Mouse (Mus musculus) stomach, postnatal 0 days (tissue): ENCODE results near the gene Hspa12b.

ENCODE experiments used
- CTCF ChIP-seq: IDR thresholded peaks from 2 replicates; pipeline ENCODE4 v1.5.1; 2016; ENCODE audit warnings: antibody characterized with exemption, low read depth, mild to moderate bottlenecking, moderate library complexity
- EP300 ChIP-seq: optimal IDR thresholded peaks from 2 replicates; pipeline ENCODE3; 2016; ENCODE audit warnings: antibody characterized with exemption

DNA sequence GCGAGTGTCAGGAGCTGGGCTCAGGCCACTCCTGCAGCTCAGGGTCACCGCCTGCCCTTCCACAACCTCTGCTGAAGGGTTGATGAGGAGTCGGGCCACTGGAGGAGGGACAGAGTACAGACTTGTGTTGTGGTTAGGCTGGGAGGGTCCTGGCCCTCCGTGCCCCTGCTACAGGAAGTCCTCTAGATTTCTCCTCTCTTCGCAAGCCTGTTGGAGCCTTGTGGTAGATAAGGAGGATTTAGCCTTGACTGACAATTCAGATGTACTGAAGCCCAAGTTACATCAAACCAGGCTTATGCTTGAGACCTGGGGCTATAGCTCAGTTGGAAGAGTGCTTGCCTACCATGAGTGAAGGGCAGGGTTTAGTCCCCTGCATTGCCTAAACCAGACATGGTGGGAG, 46.6 kb upstream of the Hspa12b start:
- TF ChIP-seq CTCF, result no peak
- TF ChIP-seq EP300, result no peak
